Mouse (Mus musculus): ENCODE results near the gene Sgip1. TPM values are rescaled to one million over a fixed set of nuclear protein-coding genes. Genes with fewer than 3 reads are reported as not detected.

The Sgip1 gene
- 2.3 and 2.4 TPM in 2 replicates for total RNA-seq (2017)

DNA sequence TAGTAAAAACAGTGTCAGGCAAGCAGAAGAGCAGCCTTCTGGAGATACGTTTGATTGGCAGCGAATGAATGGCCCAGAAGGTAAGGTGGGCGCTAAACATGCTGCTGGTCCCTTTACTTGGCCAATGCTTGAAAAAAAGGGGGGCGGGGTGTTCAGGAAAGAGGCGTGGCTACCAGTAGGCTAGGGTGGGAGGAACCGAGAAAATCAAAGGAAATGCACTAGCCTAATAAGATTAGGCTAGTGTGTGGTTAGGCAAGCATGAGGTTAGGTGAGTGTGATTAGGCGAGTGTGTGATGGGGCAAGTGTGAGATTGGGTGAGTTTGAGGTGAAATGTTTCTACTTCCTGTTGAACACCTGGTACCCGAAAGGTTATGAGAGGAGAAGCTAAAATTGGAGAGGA is at the start of gene Sgip1:
Gene Sgip1 (plus strand): TSS at position 11 of the 400 bp plus-strand sequence.
- ATAC-seq (ENCODE audit: extremely low read depth, insufficient number of reproducible peaks, low FRiP score, poor library complexity, severe bottlenecking), result no peak

DNA sequence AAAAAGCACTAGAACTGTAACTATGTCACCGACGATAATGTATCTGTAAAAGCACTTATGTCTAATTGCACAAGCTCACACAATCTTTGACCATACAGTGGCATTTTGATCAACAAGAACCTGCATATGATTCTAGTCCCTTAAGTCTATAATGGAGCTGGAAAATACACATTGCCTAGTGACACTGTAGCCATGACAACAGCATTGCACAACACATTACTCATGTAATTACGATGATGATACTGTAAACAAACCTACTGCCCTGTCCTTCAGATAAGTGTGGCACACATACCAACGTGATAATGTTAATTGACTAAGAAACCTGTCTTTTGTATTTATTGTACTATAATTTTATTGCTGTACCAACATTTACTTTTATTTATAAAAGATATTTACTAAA is 49.7 kb upstream of the Sgip1 start:
- no peak for ATAC-seq (ENCODE audit: extremely low read depth, insufficient number of reproducible peaks, low FRiP score, poor library complexity, severe bottlenecking)

DNA sequence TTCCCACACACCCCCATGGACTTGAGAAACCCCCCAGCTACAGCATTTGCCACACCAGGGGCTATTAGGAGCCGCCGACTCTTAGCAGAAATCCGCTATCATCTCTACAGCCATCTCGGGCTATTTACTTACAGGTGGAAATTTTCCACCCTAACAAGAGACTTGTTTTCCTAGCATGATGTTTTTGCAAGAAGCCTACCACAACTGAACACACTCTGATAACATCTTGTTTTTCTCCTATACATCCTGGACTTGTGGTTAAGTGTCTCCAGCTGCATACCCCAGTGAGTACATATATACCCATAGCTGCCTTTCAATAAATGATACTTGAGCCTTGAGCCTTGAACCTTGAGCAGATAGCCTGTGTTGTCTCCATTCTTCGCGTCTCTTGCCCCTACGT is 43.1 kb upstream of the Sgip1 start:
- no peak for ATAC-seq (ENCODE audit: extremely low read depth, insufficient number of reproducible peaks, low FRiP score, poor library complexity, severe bottlenecking)

DNA sequence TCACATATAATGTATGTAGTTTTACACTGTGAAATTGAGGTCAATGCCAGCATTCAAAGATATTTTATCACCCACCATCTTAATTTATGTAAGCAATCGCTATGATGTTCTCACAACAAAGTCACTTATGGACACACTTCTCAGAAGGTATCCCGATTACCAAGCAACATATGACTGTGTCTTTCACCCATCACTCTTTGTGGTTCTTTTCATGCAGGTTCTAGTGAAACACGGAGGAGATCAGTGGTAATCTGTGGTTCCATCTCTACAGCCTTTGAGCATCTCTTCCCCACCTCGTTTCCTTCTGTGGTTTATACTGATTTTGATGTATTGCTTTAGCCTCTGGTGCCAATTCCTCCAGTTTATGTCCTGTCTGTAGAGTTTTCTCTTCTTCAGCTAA is 29.4 kb upstream of the Sgip1 start:
- no peak for ATAC-seq (ENCODE audit: extremely low read depth, insufficient number of reproducible peaks, low FRiP score, poor library complexity, severe bottlenecking)

DNA sequence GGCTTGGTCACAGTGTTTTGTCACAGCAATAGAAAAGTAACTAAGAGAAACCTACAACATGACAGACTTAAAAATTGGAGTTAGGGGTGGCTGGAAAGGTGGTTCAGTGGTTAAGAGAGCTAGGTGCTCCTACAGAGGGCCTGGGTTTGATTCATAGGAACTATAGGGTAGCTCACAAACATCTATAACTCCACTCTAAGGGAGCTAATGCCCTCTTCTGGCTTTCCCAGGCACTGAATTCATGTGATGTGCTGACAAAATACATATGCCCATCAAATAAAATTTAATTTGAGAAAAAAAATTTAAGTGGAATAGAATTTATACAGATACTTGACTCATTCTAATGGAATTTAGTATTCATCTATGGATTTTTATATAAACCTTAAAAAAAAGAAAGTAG is 25.6 kb upstream of the Sgip1 start:
- ATAC-seq (ENCODE audit: extremely low read depth, insufficient number of reproducible peaks, low FRiP score, poor library complexity, severe bottlenecking), result no peak

DNA sequence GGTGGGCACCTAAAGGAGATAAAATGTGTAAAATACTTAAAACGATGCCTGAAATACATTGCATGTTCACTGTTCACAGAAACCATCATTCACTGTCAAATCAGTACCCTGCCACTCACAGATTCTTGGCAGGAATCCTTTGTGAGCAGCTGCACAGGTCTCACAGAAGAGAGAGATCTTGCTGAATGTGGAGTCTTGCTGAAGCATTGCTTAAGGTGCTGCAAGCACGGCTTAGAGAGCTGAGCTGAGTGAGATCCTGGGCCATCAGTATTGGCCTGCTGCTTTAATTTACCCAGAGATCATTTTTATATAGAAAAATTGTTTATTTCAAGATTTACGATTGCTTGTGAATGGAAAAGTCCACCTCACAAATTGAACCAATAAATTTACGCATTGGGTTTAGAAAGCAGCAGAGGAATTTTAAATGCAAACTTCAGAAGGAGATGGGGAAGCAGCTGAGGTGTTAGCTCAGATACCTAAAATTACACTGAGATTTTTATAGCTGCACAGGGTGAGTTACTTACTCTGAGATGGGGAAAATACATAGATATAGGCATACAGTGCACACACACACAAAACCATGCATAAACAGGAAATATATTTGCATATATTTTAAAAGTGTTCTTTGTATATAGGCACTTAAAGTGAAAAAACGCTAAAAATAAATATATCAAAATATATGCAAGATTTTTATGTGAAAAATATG is 23.8 kb upstream of the Sgip1 start:
- no peak for ATAC-seq (ENCODE audit: extremely low read depth, insufficient number of reproducible peaks, low FRiP score, poor library complexity, severe bottlenecking)

DNA sequence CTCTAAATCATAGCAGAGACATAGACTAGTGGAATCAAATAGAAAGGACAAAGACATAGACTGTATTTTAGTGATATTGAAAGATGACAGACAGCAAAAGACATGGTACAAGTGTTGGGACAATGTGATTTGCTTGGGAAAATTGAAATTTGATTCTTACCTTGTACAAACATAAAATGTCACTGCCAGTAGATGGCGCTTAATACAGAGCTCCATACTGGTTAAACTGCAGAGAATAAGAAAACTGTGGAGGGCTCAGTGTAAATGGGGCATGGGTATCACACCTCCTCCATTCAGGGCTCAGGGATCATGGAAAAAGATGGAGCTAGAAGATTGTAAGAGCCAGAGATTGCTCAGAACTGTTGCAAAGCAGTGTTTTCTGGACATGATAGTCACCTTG is 21.6 kb upstream of the Sgip1 start:
- ATAC-seq (ENCODE audit: extremely low read depth, insufficient number of reproducible peaks, low FRiP score, poor library complexity, severe bottlenecking), result no peak

DNA sequence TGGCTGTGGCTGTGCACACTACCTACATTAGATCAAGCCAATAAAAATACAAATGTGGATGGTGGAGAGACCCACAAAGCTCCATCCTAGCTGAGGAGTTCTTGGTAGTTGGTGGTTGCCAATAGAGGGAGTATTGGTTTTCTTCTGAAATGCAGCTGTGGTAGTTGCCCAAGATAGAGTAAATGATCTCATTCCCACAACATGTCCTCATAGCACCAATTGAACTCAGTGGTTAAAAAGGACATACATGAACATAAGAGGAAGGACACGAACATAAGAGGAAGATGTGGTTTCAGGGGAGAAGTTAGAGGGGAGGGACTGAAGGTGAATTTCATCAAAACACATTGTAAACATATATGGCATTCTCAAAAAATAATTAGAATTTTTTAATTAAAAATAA is 21.1 kb upstream of the Sgip1 start:
- ATAC-seq (ENCODE audit: extremely low read depth, insufficient number of reproducible peaks, low FRiP score, poor library complexity, severe bottlenecking), result peak; percentile 98

DNA sequence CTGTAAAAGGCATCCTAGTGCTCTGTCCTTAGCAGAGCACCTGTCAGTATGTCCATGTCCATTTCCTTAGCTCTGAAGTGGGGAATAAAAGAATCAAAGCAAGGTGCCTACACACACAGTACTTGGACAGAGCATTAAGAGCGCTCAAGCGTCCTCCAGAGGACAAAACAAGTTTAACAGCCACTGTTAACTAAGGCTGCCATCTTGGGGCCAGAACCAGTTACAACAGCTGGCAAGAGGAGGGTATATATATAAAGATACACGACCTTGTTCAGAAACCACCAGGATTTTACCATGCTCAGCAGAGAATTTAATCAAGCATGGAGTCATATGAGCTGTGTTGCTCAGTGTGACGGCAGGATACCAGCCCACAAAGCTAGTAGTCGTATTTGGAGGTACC is 16.7 kb upstream of the Sgip1 start:
- no peak for ATAC-seq (ENCODE audit: extremely low read depth, insufficient number of reproducible peaks, low FRiP score, poor library complexity, severe bottlenecking)

DNA sequence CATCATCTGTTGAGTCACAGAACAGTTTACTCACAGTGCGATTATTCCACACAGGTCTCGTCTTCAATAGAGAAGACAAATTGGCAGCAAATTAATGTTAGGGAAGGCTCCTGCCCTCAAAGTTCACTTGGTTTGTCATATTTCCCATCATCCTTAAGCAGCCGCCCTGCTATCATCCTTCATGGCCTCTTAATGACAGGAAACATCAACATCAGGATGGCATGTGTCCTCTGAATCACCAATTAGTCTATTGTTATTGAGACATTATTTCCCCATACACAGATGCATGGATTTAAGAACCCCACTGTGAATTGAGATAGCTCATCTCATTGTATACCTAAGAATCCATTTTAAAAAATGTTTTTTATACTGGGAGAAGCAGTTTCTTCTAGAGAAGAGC is 10.1 kb upstream of the Sgip1 start:
- ATAC-seq (ENCODE audit: extremely low read depth, insufficient number of reproducible peaks, low FRiP score, poor library complexity, severe bottlenecking), result no peak

DNA sequence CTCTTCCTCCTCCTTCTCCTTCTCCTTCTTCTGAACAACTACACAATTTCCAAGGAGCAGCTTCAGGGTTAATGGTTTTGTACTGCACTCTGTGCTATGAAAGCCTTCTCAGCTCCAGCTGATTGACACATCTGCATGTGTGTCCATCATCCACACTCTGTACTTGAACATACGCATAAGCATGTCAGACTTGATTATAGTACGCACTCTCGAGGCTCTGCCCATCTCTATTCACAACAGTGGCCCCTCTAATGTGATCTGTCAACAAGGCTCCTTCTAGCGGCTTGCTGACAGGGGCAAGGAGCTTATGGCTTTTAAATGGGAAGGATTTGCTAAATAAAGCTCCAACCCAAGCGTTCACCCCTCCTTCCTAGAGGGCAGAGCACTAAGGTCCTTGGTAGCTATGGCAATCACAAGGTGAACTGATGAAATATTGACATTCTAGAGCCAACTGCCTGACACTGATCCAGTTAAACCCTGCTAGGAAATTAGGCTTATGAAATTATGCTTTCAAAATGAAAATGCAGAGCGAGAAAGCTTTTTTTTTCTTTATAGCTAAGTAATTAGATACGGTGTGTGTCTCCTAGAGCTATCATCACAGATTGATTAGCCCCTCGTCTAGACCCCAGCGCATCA is 7.0 kb upstream of the Sgip1 start:
- ATAC-seq (ENCODE audit: extremely low read depth, insufficient number of reproducible peaks, low FRiP score, poor library complexity, severe bottlenecking), result no peak

DNA sequence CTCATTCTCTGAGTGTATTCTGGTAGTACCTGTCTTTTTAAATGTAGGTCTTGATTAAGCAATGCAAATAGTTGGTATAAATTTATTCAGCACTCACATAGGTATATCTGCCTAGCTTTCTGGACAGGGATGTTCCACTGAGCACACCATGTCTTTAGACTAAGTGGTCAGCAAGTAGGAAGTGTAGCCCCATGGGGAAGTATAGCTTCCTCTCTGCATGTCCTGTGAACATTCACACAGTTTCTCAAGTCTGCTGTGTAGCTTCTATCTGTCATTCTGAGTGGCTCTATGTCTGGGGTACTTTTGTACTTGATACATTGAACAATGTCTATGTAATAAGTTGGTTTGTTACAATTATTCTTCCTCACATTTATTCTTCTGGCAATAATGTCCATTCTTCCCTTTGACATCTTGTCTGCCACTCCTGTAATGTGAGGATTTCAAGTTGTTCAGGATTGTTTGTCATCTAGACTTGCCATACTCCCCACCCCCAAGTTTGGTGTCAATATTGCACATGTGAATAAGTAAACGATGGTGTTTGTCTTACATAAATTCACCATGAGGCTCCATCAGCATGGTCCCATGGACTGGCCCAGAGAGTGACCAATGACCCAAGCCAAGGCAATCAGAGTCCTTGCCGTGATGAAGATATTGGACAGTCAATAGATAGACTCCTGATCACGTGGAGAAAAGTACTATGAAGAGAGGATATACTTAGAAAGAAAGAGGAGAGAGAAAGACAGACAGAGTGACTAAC is 12.4 kb downstream of the Sgip1 start:
- ATAC-seq (ENCODE audit: extremely low read depth, insufficient number of reproducible peaks, low FRiP score, poor library complexity, severe bottlenecking), result 0 out of 2 replicates have a peak, but pooled peaks have one; percentile 39

DNA sequence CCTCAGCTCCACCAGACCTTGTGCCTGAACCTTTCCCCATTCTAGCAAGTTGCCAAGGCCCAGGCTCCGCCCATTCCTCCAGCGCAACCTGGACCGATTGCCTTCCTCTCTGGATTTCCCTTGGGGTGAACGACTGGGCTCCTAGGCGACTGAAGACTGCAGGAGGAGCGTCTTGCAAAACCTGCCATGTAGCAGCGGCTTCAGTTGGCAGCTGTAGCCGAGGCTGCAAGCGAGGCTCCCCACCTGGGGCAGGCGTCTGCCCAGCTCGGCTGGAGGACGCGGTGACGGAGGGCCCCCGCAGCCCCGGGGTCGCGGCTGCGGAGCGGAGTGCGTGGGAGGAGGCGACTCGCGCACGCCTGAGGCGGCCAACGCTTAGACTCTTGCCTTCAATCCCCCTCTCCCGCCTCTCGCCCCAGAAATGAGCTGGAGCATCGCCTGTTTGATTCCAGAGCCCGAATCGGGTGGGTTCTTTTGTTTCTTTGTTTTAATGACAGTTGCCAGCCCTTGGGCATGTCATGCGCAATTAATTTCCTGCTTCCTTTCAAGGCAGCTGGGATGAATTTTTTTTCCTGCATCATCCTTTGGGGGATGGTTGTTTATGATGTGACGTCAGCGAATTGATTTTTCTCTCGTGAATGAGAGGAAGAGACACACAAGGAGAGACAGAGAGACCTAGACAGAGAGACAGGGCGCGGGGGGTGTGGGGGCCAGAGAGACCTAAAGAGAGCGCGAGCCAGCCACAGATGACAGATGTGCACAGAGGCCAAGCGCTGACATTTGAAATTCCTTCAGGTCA is 18.2 kb downstream of the Sgip1 start:
- ATAC-seq (ENCODE audit: extremely low read depth, insufficient number of reproducible peaks, low FRiP score, poor library complexity, severe bottlenecking), result no peak

DNA sequence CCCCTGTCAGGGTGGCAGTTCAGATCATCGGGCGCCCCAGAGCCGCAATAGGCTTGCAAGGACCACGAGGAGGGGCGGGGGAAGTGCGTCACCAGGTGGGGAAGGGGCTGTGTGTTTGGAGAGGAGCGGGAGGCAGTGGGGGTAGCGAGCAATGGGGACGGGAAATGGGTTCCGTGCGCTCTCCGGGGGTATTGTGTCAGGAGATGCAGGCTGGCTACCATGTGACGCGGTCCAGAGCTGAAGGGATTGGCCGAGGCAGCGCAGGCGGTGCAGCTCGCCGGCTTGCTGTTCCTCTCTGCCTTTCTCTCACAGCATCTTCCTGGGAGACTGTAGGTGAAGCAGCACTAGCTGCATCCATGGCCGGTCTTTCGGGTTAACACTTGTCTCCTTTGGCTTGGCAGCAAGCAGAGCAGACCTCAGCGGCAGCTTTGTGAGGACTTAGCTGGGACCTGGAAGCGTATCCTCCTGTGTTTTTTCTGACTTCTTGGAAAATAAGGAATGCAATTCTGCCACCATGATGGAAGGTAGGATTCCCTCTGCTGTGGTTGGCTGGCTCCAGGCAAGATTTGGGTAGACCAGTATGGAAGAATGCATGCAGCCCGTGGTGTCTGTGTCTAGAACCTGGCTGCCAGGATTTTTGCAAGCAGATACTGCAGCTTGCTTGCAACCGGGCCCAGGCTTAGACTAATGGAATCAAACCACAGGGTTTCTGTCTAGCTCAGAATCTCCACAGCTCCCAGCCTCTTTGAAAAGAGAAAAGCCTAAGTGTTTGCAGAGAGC is 19.1 kb downstream of the Sgip1 start:
- no peak for ATAC-seq (ENCODE audit: extremely low read depth, insufficient number of reproducible peaks, low FRiP score, poor library complexity, severe bottlenecking)

DNA sequence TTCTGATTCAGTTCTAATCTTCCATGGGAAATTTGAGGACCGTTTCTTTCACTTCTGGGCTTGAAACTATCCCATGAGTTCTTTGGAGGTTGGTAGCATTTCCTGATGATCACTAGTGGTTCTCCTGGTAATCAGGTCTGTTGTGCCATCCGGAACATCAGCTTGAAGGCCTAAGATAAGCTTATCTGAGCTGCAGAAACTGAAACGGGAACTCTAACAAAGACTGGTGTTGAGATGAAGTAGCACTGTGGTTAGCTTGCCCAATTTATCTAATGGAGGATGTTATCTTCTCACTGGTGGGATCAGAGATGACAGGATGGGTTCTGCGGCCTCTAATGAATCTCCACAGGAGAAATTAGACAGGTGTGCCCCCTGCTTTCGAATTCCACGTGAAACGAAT is 21.0 kb downstream of the Sgip1 start:
- no peak for ATAC-seq (ENCODE audit: extremely low read depth, insufficient number of reproducible peaks, low FRiP score, poor library complexity, severe bottlenecking)

DNA sequence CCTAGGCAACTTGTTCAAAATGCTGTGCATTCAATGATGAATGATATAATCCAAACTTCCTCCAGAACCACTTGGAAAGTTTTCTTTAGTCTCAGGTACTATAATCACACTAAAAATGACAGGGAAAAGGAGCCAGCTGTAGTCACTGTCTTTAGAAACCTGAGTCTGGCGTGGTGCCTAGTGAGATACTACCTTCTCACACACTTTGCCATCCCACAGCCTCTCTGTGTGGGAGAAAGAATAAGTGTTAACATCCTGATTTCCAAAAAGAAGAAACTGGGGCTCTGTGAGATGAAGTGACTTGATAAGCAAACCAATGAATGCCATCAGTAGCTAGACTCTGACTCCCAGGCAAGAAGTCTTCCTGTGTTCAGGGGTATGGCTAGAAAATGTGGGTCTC is 28.0 kb downstream of the Sgip1 start:
- ATAC-seq (ENCODE audit: extremely low read depth, insufficient number of reproducible peaks, low FRiP score, poor library complexity, severe bottlenecking), result no peak

DNA sequence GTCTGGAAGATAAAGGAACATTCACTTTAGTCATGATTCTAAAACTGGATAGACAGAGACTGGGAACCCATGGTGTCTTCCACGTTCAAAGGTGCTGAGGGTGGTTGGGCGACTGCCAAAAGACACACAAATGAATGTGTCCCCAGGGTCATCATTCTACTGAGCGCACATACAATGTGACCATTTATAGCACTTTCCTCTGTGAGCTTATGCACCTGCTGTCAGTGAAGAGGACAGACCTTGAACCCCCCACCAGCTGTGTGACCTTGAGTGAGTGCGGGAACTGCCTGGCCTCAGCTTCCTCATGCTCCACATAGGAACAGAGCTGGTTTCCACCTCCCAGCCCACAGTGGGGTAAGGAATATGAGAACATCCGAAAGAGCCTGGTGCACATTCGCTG is 28.8 kb downstream of the Sgip1 start:
- no peak for ATAC-seq (ENCODE audit: extremely low read depth, insufficient number of reproducible peaks, low FRiP score, poor library complexity, severe bottlenecking)

DNA sequence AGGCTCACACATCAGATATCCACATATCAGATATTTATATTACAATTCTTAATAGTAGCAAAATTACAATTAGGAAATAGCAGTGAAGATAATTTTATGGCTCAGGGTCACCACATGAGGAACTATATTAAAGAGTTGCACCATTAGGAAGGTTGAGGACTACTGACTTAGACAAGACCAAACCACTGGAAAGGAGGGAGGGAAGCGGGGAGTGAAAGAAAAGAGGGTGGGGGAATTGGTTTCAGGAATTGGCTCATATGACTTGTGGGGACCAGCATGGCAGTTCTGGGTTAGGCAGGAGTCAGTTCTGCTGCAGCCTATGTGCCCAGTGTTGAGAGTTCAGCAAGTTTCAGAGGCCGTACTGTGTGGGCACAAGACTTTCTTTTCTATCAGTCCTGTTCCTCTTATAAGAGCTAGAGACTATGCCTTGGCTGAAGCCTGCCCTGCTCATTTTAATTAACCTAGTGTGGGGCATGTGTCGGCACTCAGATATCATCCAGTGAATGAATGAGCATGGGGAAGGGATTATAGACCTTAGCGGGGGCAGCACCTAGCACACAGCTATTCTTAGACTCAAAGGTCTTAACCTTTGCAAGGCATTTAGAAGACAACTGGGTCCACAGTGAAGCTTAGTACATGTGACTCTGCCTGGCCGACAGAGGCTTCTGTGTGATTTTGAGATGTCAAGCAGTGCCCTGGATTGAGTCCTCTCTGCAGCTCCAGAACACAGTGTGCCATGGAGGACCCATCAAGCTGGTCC is 30.7 kb downstream of the Sgip1 start:
- no peak for ATAC-seq (ENCODE audit: extremely low read depth, insufficient number of reproducible peaks, low FRiP score, poor library complexity, severe bottlenecking)
